Mouse (Mus musculus): ENCODE data around the gene Ppp1r10. TPM values are rescaled to one million over a fixed set of nuclear protein-coding genes. Genes with fewer than 3 reads are reported as not detected.

Gene Ppp1r10
- total RNA-seq, 2 experiments from 2014 or later, result 66.5 to 72.5 TPM

GRCm38 (mm10) chr17:35900636-35901035 lies 15.6 kb upstream of the Ppp1r10 start:
- DNase-seq (ENCODE audit: low spot score in 2 of 2), result no peak

- DNase-seq (ENCODE audit: low spot score in 2 of 2), result no peak
Measured at GRCm38 (mm10) chr17:35903343-35903991, 12.8 kb upstream of the Ppp1r10 start.

GRCm38 (mm10) chr17:35903992-35904355 lies 12.3 kb upstream of the Ppp1r10 start:
- no peak for DNase-seq (ENCODE audit: low spot score in 2 of 2)

GRCm38 (mm10) chr17:35905587-35905986 lies 10.6 kb upstream of the Ppp1r10 start:
- no peak for DNase-seq (ENCODE audit: low spot score in 2 of 2)

GRCm38 (mm10) chr17:35907609-35908008 lies 8.6 kb upstream of the Ppp1r10 start:
- DNase-seq (ENCODE audit: low spot score in 2 of 2), result no peak

GRCm38 (mm10) chr17:35909186-35909918 lies 6.9 kb upstream of the Ppp1r10 start:
- no peak for DNase-seq (ENCODE audit: low spot score in 2 of 2)

GRCm38 (mm10) chr17:35909919-35910369 lies 6.3 kb upstream of the Ppp1r10 start, which contains the start of gene Atat1:
TSS of gene Atat1 (minus strand) at chr17:35910075.
- DNase-seq (ENCODE audit: low spot score in 2 of 2), result peak; percentile 90 to 96

GRCm38 (mm10) chr17:35914975-35915374 lies 1.3 kb upstream of the Ppp1r10 start:
- DNase-seq (ENCODE audit: low spot score in 2 of 2), result no peak

- no peak for DNase-seq (ENCODE audit: low spot score in 2 of 2)
Measured at GRCm38 (mm10) chr17:35915538-35916296, 517 bp upstream of the Ppp1r10 start.

- no peak for DNase-seq (ENCODE audit: low spot score in 2 of 2)
Measured at GRCm38 (mm10) chr17:35917143-35917462, 869 bp downstream of the Ppp1r10 start.

- DNase-seq (ENCODE audit: low spot score in 2 of 2), result peak; percentile 54 to 69
Measured at GRCm38 (mm10) chr17:35917463-35918251, 1.4 kb downstream of the Ppp1r10 start.

- peak in 1 of 2 experiments; percentile 62 for DNase-seq (ENCODE audit: low spot score in 2 of 2)
Measured at GRCm38 (mm10) chr17:35918276-35919059, 2.2 kb downstream of the Ppp1r10 start.

GRCm38 (mm10) chr17:35919060-35919715 lies 3.0 kb downstream of the Ppp1r10 start:
- peak; percentile 94 to 98 for DNase-seq (ENCODE audit: low spot score in 2 of 2)

- no peak for DNase-seq (ENCODE audit: low spot score in 2 of 2)
Measured at GRCm38 (mm10) chr17:35919864-35920301, 3.6 kb downstream of the Ppp1r10 start.

- DNase-seq (ENCODE audit: low spot score in 2 of 2), result no peak
Measured at GRCm38 (mm10) chr17:35920384-35920783, 4.2 kb downstream of the Ppp1r10 start.

GRCm38 (mm10) chr17:35920862-35921562 lies 4.8 kb downstream of the Ppp1r10 start:
- DNase-seq (ENCODE audit: low spot score in 2 of 2), result peak in 1 of 2 experiments; percentile 76

- DNase-seq (ENCODE audit: low spot score in 2 of 2), result no peak
Measured at GRCm38 (mm10) chr17:35921710-35922109, 5.5 kb downstream of the Ppp1r10 start.

GRCm38 (mm10) chr17:35922566-35922965 lies 6.3 kb downstream of the Ppp1r10 start:
- no peak for DNase-seq (ENCODE audit: low spot score in 2 of 2)

GRCm38 (mm10) chr17:35923281-35923680 lies 7.0 kb downstream of the Ppp1r10 start:
- DNase-seq (ENCODE audit: low spot score in 2 of 2), result no peak
